Mouse (Mus musculus) hindbrain, embryonic 11.5 days (tissue): ENCODE measurements around the gene Klk13. TPM values are rescaled to one million over a fixed set of nuclear protein-coding genes. Genes with fewer than 3 reads are reported as not detected.
"Not testable (repeated sequence)": the region's sequence is repeated elsewhere in the genome, so short reads cannot be mapped to it uniquely, and the experiment has no call there.

Source experiments
- ATAC-seq: fragments of 200-750 bp; cut with Nextera tagmentation; 2 replicates; pipeline ENCODE4 v1.8.0; 2017; ENCODE audit warnings: mild to moderate bottlenecking, moderate TSS enrichment, moderate library complexity; ENCODE audit not compliant: low FRiP score
- DNase-seq: peaks from one replicate; pipeline ENCODE4 v3.0.0-alpha.2; 2015; ENCODE audit warnings: low spot score
- H3K27ac ChIP-seq: fragments of 300-500 bp; sonication (generic); 2 replicates; pipeline ENCODE4 v1.5.1; 2014; ENCODE audit warnings: mild to moderate bottlenecking, low read depth, low read length
- H3K27me3 ChIP-seq: fragments of 300-500 bp; sonication (generic); 2 replicates; pipeline ENCODE4 v1.6.1; 2014; ENCODE audit warnings: mild to moderate bottlenecking, low read length, moderate library complexity, mixed read lengths; ENCODE audit not compliant: control insufficient read depth, insufficient read depth
- H3K36me3 ChIP-seq: fragments of 300-500 bp; sonication (generic); 2 replicates; pipeline ENCODE4 v1.6.1; 2014; ENCODE audit warnings: mild to moderate bottlenecking, low read length, moderate library complexity, mixed read lengths; ENCODE audit not compliant: control insufficient read depth, insufficient read depth
- H3K4me1 ChIP-seq: fragments of 300-500 bp; sonication (generic); replicated peaks from 2 replicates; pipeline ENCODE4 v1.6.1; 2014; ENCODE audit warnings: low read length, mixed read lengths; ENCODE audit not compliant: control insufficient read depth, insufficient read depth
- H3K4me2 ChIP-seq: fragments of 300-500 bp; sonication (generic); replicated peaks from 2 replicates; pipeline ENCODE4 v1.6.1; 2014; ENCODE audit warnings: mild to moderate bottlenecking, low read depth, low read length
- H3K4me3 ChIP-seq: fragments of 300-500 bp; sonication (generic); 2 replicates; pipeline ENCODE4 v1.5.1; 2014; ENCODE audit warnings: low read depth, low read length
- H3K9ac ChIP-seq: fragments of 300-500 bp; sonication (generic); 2 replicates; pipeline ENCODE4 v1.6.1; 2014; ENCODE audit warnings: low read depth, low read length
- H3K9me3 ChIP-seq: fragments of 300-500 bp; sonication (generic); 2 replicates; pipeline ENCODE4 v1.6.1; 2016; ENCODE audit warnings: low read length; ENCODE audit not compliant: control insufficient read depth
- WGBS: fragments of 180-500 bp; shearing (Covaris S2); extraction: QIAGEN DNeasy Blood & Tissue Kit; methylation state at CpG from one replicate; pipeline ENCODE4 v1.1.7; 2014; 5-methylcytosine and 5-hydroxymethylcytosine counted together
- polyA plus RNA-seq: library from polyadenylated mRNA; unstranded; fragments of >200 nt; fragmentation: Nextera tagmentation; extraction: Ambion mirVana; gene quantifications from 2 replicates; pipeline ENCODE4 v1.2.1, GENCODE M21; 2014

Klk13 gene
- polyA plus RNA-seq, 1 experiment from 2014 or later: not detected

DNA sequence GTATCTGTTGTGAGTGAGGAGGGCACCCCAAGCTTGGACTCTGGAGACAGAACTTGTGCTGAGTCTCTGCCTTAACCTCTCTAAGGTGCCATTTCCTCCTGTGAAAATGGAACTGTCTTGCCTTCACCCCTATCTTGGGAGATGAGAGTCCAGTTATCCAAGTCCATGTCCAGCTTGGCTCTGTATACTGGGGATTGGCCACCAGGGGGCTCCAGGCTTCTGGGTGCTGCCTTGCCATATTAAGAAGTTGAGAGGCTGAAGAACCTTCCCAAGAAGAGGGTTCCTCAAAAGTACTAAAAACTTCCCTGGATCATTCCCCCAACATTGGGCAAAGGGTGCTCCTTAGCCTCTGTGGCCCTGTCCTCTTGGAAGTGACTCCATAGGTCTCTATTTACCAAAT lies 33.9 kb upstream of the Klk13 start:
- no peak overlapping the region for H3K27ac ChIP-seq
- peaks cover 22% of the 10 kb centered on the region for H3K36me3 ChIP-seq
- no peaks in the 10 kb centered on the region for H3K9me3 ChIP-seq
- H3K4me1 ChIP-seq: no peaks in the 10 kb centered on the region
- H3K4me2 ChIP-seq: no peak overlapping the region
- ATAC-seq (no peak), DNase-seq (peak; percentile 59)
- no peak overlapping the region for H3K9ac ChIP-seq
- no peaks in the 10 kb centered on the region for H3K27me3 ChIP-seq
- no peak overlapping the region for H3K4me3 ChIP-seq

DNA sequence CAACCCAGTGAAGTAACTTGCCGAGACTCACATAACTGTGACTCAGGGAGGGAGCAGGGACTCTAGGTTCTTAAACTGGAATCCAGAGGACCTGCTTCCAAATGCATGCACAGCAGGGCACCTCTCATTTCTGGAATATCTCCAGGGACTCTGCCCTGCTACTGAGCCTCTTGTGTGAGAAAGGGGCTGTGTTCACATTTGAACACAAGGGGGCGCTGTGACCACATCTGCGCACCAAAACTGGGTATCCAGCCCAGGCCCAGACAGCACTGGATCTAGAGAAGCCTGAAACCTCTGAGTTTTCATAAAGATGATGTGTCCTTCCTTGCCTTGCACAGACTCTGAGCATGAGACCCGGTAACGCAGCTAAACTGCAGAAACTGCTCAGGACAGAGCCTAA lies 31.4 kb upstream of the Klk13 start:
- ATAC-seq (peak; percentile 31; the same call in 1 of the 2 replicates), DNase-seq (peak; percentile 78)
- Histone ChIP-seq H3K4me2 (no peak overlapping the region), H3K4me1 (no peaks in the 10 kb centered on the region), H3K36me3 (peaks cover 17% of the 10 kb centered on the region), H3K4me3 (no peak overlapping the region), H3K27ac (no peak overlapping the region), H3K9me3 (no peaks in the 10 kb centered on the region), H3K27me3 (no peaks in the 10 kb centered on the region), H3K9ac (no peak overlapping the region)
- WGBS: 27% methylated on average over 5 of the region's 5 CpGs

DNA sequence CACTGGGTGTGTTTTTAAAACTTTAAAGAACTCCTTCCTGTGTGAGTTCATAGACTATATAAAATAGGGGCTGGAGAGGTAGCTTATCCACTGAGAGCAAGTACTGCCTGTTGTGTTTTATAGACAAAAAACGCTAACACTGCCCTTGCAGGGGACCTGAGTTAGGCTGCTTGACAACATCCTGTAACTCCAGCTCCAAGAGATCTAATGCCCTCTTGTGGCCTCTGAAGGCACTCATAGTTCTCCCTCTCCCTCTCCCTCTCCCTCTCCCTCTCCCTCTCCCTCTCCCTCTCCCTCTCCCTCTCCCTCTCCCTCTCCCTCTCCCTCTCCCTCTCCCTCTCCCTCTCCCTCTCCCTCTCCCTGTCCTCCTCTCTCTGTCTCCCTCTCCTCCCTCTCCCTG lies 29.9 kb upstream of the Klk13 start:
- H3K36me3 ChIP-seq, H3K4me1 ChIP-seq, ATAC-seq, H3K27me3 ChIP-seq, H3K4me2 ChIP-seq, H3K27ac ChIP-seq, H3K9ac ChIP-seq, DNase-seq, H3K9me3 ChIP-seq, H3K4me3 ChIP-seq: not testable (repeated sequence)
- WGBS: 27% methylated on average over 1 of the region's 1 CpGs

DNA sequence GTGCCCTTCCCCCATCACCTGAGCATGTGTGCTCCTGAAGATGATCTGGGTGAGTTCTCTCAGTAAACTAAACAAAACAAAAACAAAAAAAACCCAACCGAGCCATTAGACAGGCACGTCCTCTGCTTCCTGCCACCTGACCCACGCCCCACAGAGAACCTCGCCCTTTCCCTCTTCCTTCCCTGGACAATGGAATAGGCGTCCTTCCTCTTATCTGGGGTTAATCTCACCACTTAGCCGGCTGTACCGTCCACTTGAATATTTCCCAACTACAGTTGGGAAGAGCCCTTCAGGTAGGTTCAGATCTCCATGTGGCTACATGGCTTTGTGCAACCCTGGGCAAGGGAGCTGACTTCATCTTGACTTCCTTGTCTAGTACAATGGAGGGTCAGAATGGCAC lies 27.3 kb upstream of the Klk13 start:
- Histone ChIP-seq H3K36me3 (no peaks in the 10 kb centered on the region), H3K9ac (no peak overlapping the region), H3K27ac (no peak overlapping the region), H3K27me3 (no peaks in the 10 kb centered on the region), H3K9me3 (no peaks in the 10 kb centered on the region), H3K4me3 (no peak overlapping the region), H3K4me1 (no peaks in the 10 kb centered on the region), H3K4me2 (no peak overlapping the region)
- no peak for DNase-seq
- no peak for ATAC-seq
- WGBS: 77% methylated on average over 7 of the region's 7 CpGs

DNA sequence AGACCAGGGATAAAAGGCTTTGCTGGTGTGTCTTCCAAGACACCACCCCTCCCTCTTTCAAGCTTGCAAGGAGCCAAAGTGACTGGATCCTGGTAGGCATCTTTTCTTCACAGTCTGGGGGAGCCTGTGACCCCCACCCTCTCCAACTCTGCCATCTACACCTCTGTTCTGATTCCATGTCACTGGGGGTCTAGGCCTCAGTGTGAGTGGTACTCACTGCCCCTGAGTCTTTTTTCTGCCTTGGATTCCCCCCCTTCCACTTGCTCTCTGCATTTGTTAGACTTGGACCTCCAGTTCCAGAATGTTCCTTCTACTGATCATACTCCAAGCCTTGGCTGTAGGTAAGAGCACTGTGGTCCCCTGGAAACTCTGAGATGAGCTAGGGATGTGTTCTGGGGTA lies 22.2 kb upstream of the Klk13 start, which contains the start of gene Klk14:
Klk14 (plus strand) TSS at position 301 of the 400 bp plus-strand sequence.
- ATAC-seq (no peak), DNase-seq (no peak)
- Histone ChIP-seq H3K4me3 (no peak within 1 kb of the TSS), H3K9me3 (no peaks in the 10 kb centered on the region), H3K27me3 (no peaks in the 10 kb centered on the region), H3K27ac (no peak within 1 kb of the TSS), H3K4me2 (no peak within 1 kb of the TSS), H3K36me3 (no peaks in the 10 kb centered on the region), H3K9ac (no peak within 1 kb of the TSS), H3K4me1 (no peaks in the 10 kb centered on the region)

DNA sequence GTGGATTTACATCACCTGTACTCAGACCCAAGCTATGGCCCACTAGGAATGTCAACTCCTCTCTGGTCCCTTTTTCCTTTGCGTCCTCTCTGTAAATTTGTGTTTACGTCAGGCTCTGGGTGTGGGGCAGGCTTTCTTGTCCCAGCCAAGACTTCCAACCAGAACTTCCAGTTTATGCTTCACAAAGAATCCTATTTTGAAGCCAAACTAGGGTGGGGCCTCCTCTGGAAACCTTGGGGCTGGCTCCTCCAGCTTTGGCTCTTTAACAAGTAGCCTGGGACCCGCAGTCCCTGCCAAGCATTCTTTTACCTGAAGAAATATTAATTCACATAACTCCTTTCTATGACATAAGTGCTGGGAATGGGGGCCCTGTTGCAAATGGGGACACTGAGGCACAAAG lies 2.3 kb upstream of the Klk13 start:
- H3K27ac ChIP-seq: no peak overlapping the region
- no peaks in the 10 kb centered on the region; the same call in 1 of the 2 replicates for H3K27me3 ChIP-seq
- H3K4me1 ChIP-seq: no peaks in the 10 kb centered on the region; the same call in 1 of the 2 replicates
- H3K9ac ChIP-seq: no peak overlapping the region
- no peaks in the 10 kb centered on the region for H3K9me3 ChIP-seq
- WGBS: 98% methylated on average over 3 of the region's 3 CpGs
- no peak for DNase-seq
- H3K4me2 ChIP-seq: no peak overlapping the region
- no peak for ATAC-seq
- H3K36me3 ChIP-seq: no peaks in the 10 kb centered on the region
- no peak overlapping the region for H3K4me3 ChIP-seq

DNA sequence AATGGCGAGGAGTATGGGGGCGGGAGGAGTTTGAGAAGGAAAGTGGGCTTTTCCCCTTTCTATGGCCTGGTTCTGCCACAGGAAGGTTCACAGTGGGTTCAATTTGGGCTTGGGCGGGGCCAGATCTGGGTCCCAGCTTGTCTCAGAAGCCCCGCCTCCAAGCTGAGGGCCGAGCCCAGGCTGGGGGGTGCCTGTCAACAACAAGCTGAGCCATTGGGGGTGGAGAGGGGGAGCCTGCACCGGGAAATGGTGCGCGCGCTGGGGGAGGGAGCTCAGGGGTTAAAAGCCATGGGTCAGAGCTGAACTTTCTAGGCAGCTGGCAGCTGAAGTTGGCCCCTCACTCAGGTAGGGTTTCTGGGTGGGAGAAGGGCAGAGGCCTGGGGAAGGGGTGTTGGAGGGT lies 550 bp downstream of the Klk13 start:
- peak; percentile 2 for DNase-seq
- H3K36me3 ChIP-seq: no peaks in the 10 kb centered on the region
- H3K4me2 ChIP-seq: peak overlapping the region; percentile 11; the same call in 1 of the 2 replicates
- no peak overlapping the region for H3K9ac ChIP-seq
- no peak overlapping the region for H3K4me3 ChIP-seq
- no peaks in the 10 kb centered on the region; the same call in 1 of the 2 replicates for H3K4me1 ChIP-seq
- H3K27me3 ChIP-seq: no peaks in the 10 kb centered on the region; the same call in 1 of the 2 replicates
- no peak overlapping the region for H3K27ac ChIP-seq
- ATAC-seq: no peak
- H3K9me3 ChIP-seq: no peaks in the 10 kb centered on the region
- 3% methylated on average over 9 of the region's 9 CpGs for WGBS

DNA sequence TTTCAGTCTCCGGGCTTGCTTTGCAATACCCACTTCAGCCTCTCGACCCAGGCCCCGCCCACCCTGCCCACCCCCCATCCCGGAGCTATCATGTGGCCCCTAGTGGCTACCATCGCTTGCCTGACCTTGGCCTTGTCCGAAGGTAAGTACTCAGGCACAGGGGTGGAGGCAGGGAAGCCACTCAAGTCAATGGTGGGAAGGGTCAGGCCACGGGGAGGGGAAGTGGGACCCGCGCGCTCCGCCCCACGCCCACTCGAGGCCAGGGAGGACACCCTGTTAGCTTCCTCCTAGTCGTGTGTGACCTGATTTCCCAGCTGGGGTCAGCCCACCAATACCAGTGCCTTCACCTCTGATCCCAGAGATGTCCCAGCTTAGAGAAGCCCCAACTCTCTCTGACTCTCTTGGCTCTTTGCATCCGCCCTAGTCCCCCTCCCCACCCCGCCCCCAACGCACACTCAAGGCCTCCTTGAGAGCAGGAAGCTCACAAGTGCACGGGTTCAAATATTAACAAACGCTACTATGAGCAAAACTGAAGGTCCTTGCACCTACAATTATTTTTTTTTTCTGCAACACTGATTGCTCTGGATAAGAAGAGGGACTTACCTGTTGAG lies 1.5 kb downstream of the Klk13 start:
- H3K9ac ChIP-seq: no peak overlapping the region
- H3K27ac ChIP-seq: no peak overlapping the region
- H3K9me3 ChIP-seq: no peaks in the 10 kb centered on the region
- H3K27me3 ChIP-seq: no peaks in the 10 kb centered on the region; the same call in 1 of the 2 replicates
- no peaks in the 10 kb centered on the region for H3K36me3 ChIP-seq
- ATAC-seq (no peak), DNase-seq (no peak)
- H3K4me1 ChIP-seq: no peaks in the 10 kb centered on the region; the same call in 1 of the 2 replicates
- no peak overlapping the region for H3K4me3 ChIP-seq
- WGBS: 4% methylated on average over 19 of the region's 19 CpGs
- peak overlapping the region; percentile 21; the same call in 1 of the 2 replicates for H3K4me2 ChIP-seq

DNA sequence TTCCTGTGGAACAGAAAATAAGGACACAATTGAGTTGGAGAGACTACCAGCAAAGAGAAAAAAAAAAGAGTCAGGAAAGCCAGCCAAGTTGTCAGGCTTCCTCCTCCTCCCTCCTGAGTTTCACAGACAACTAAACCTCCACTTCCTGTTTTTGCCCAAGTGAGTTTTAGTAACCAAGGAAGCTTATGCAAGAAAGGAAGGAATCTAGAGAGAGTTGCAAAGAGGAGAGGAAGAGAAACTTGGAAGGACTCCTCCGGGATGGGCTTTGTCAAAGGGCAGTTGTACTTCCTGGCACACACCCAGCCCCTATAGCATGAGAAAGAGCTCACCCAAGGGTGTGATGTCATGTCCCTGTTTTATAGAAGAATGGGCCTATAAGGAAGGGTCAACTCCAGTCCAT lies 35.4 kb downstream of the Klk13 start:
- WGBS: 62% methylated on average over 1 of the region's 1 CpGs
- DNase-seq (no peak), ATAC-seq (no peak)
- Histone ChIP-seq H3K4me2 (no peak overlapping the region), H3K9me3 (no peaks in the 10 kb centered on the region), H3K36me3 (no peaks in the 10 kb centered on the region), H3K4me3 (no peak overlapping the region), H3K9ac (no peak overlapping the region), H3K4me1 (no peaks in the 10 kb centered on the region), H3K27ac (no peak overlapping the region), H3K27me3 (no peaks in the 10 kb centered on the region)
